Mouse (Mus musculus): ENCODE results near the gene Pld4.

DNA sequence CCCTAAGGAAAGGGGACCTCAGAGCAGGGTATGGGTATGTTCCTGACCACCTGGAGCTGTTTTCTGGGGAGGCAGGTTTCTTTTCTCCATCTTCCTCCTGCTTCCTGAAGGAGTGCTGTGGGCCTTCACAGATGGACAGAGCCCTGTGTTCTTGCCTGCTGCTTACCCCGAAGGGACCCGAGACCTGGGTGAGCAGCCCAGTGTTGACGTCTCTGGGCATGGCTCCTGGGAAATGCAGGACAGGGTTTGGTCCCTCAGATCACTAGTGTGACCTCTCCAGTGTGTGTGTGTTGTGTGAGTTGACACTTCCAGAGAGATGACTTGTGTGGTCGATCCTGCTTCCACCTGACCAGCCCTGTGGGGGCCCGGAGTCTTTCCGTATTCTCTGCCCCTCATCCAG is 37.0 kb upstream of the Pld4 start:
- TF ChIP-seq CTCF (IDR thresholded peaks at IDR 0.05; ENCODE audit: low read depth) (no peak), EP300 (IDR thresholded peaks at IDR 0.05; ENCODE audit: low read depth) (no peak)
